Mouse (Mus musculus): ENCODE measurements around the gene Pdcd4. TPM values are rescaled to one million over a fixed set of nuclear protein-coding genes. Genes with fewer than 3 reads are reported as not detected.

Pdcd4 gene
- polyA plus RNA-seq, 1 experiment from 2014 or later, result 94.1 TPM

GRCm38 (mm10) chr19:53885450-53885849, 6.6 kb upstream of the Pdcd4 start:
- Histone ChIP-seq H3K4me1 (ENCODE audit: control insufficient read depth, insufficient read depth, low read length) (no peaks in the 10 kb centered on the region), H3K4me3 (replicated peaks; ENCODE audit: low read length) (no peak overlapping the region), H3K36me3 (ENCODE audit: control insufficient read depth, insufficient read depth, low read length) (no peaks in the 10 kb centered on the region), H3K27ac (ENCODE audit: low read length) (no peak overlapping the region), H3K9me3 (replicated peaks; ENCODE audit: control insufficient read depth, low read length) (no peaks in the 10 kb centered on the region), H3K9ac (ENCODE audit: low read length) (no peak overlapping the region), H3K27me3 (ENCODE audit: control insufficient read depth, insufficient read depth, low read length) (no peaks in the 10 kb centered on the region), H3K4me2 (ENCODE audit: low read depth, low read length) (no peak overlapping the region)
- ATAC-seq (ENCODE audit: insufficient read depth, low FRiP score), result no peak
- 78% methylated on average over 10 of the region's 10 CpGs for WGBS

GRCm38 (mm10) chr19:53886576-53887370, 5.3 kb upstream of the Pdcd4 start:
- 78% methylated on average over 10 of the region's 10 CpGs for WGBS
- Histone ChIP-seq H3K4me1 (ENCODE audit: control insufficient read depth, insufficient read depth, low read length) (peaks cover 11% of the 10 kb centered on the region), H3K9me3 (replicated peaks; ENCODE audit: control insufficient read depth, low read length) (no peaks in the 10 kb centered on the region), H3K36me3 (ENCODE audit: control insufficient read depth, insufficient read depth, low read length) (no peaks in the 10 kb centered on the region), H3K4me3 (replicated peaks; ENCODE audit: low read length) (no peak overlapping the region), H3K4me2 (ENCODE audit: low read depth, low read length) (no peak overlapping the region), H3K27ac (ENCODE audit: low read length) (no peak overlapping the region), H3K9ac (ENCODE audit: low read length) (no peak overlapping the region), H3K27me3 (ENCODE audit: control insufficient read depth, insufficient read depth, low read length) (no peaks in the 10 kb centered on the region)
- ATAC-seq (ENCODE audit: insufficient read depth, low FRiP score), result no peak

GRCm38 (mm10) chr19:53887822-53888221, 4.2 kb upstream of the Pdcd4 start:
- no peak overlapping the region for H3K4me3 ChIP-seq (replicated peaks; ENCODE audit: low read length)
- H3K9me3 ChIP-seq (replicated peaks; ENCODE audit: control insufficient read depth, low read length), result no peaks in the 10 kb centered on the region
- peaks cover 21% of the 10 kb centered on the region for H3K4me1 ChIP-seq (ENCODE audit: control insufficient read depth, insufficient read depth, low read length)
- no peak overlapping the region for H3K9ac ChIP-seq (ENCODE audit: low read length)
- no peaks in the 10 kb centered on the region for H3K27me3 ChIP-seq (ENCODE audit: control insufficient read depth, insufficient read depth, low read length)
- no peak overlapping the region for H3K27ac ChIP-seq (ENCODE audit: low read length)
- no peaks in the 10 kb centered on the region for H3K36me3 ChIP-seq (ENCODE audit: control insufficient read depth, insufficient read depth, low read length)
- 81% methylated on average over 3 of the region's 3 CpGs for WGBS
- no peak overlapping the region for H3K4me2 ChIP-seq (ENCODE audit: low read depth, low read length)
- ATAC-seq (ENCODE audit: insufficient read depth, low FRiP score), result no peak

GRCm38 (mm10) chr19:53888331-53888730, 3.7 kb upstream of the Pdcd4 start:
- Histone ChIP-seq H3K27me3 (ENCODE audit: control insufficient read depth, insufficient read depth, low read length) (no peaks in the 10 kb centered on the region), H3K4me1 (ENCODE audit: control insufficient read depth, insufficient read depth, low read length) (peaks cover 26% of the 10 kb centered on the region), H3K27ac (ENCODE audit: low read length) (no peak overlapping the region), H3K9me3 (replicated peaks; ENCODE audit: control insufficient read depth, low read length) (no peaks in the 10 kb centered on the region), H3K4me3 (replicated peaks; ENCODE audit: low read length) (no peak overlapping the region), H3K4me2 (ENCODE audit: low read depth, low read length) (no peak overlapping the region), H3K36me3 (ENCODE audit: control insufficient read depth, insufficient read depth, low read length) (no peaks in the 10 kb centered on the region), H3K9ac (ENCODE audit: low read length) (no peak overlapping the region)
- no peak for ATAC-seq (ENCODE audit: insufficient read depth, low FRiP score)
- 78% methylated on average over 9 of the region's 9 CpGs for WGBS

- Histone ChIP-seq H3K4me2 (ENCODE audit: low read depth, low read length) (no peak overlapping the region), H3K9ac (ENCODE audit: low read length) (no peak overlapping the region), H3K4me3 (replicated peaks; ENCODE audit: low read length) (no peak overlapping the region), H3K4me1 (ENCODE audit: control insufficient read depth, insufficient read depth, low read length) (peaks cover 37% of the 10 kb centered on the region), H3K36me3 (ENCODE audit: control insufficient read depth, insufficient read depth, low read length) (no peaks in the 10 kb centered on the region), H3K27ac (ENCODE audit: low read length) (no peak overlapping the region), H3K27me3 (ENCODE audit: control insufficient read depth, insufficient read depth, low read length) (no peaks in the 10 kb centered on the region), H3K9me3 (replicated peaks; ENCODE audit: control insufficient read depth, low read length) (no peaks in the 10 kb centered on the region)
- ATAC-seq (ENCODE audit: insufficient read depth, low FRiP score), result no peak
- 66% methylated on average over 5 of the region's 5 CpGs for WGBS
Measured at GRCm38 (mm10) chr19:53889555-53889954, 2.5 kb upstream of the Pdcd4 start.

GRCm38 (mm10) chr19:53890274-53890673, 1.8 kb upstream of the Pdcd4 start:
- whole genome bisulfite sequencing, result 59% methylated on average over 5 of the region's 5 CpGs
- Histone ChIP-seq H3K27ac (ENCODE audit: low read length) (no peak overlapping the region), H3K9me3 (replicated peaks; ENCODE audit: control insufficient read depth, low read length) (no peaks in the 10 kb centered on the region), H3K4me3 (replicated peaks; ENCODE audit: low read length) (no peak overlapping the region), H3K36me3 (ENCODE audit: control insufficient read depth, insufficient read depth, low read length) (no peaks in the 10 kb centered on the region), H3K4me1 (ENCODE audit: control insufficient read depth, insufficient read depth, low read length) (peaks cover 43% of the 10 kb centered on the region), H3K4me2 (ENCODE audit: low read depth, low read length) (no peak overlapping the region), H3K27me3 (ENCODE audit: control insufficient read depth, insufficient read depth, low read length) (no peaks in the 10 kb centered on the region), H3K9ac (ENCODE audit: low read length) (no peak overlapping the region)
- ATAC-seq (ENCODE audit: insufficient read depth, low FRiP score), result no peak

GRCm38 (mm10) chr19:53890781-53891251, 1.2 kb upstream of the Pdcd4 start:
- H3K27me3 ChIP-seq (ENCODE audit: control insufficient read depth, insufficient read depth, low read length), result no peaks in the 10 kb centered on the region
- H3K4me3 ChIP-seq (replicated peaks; ENCODE audit: low read length), result no peak overlapping the region
- peaks cover 46% of the 10 kb centered on the region for H3K4me1 ChIP-seq (ENCODE audit: control insufficient read depth, insufficient read depth, low read length)
- H3K4me2 ChIP-seq (ENCODE audit: low read depth, low read length), result no peak overlapping the region
- H3K9ac ChIP-seq (ENCODE audit: low read length), result no peak overlapping the region
- no peak for ATAC-seq (ENCODE audit: insufficient read depth, low FRiP score)
- H3K9me3 ChIP-seq (replicated peaks; ENCODE audit: control insufficient read depth, low read length), result no peaks in the 10 kb centered on the region
- H3K36me3 ChIP-seq (ENCODE audit: control insufficient read depth, insufficient read depth, low read length), result no peaks in the 10 kb centered on the region
- peak overlapping the region; percentile 90 for H3K27ac ChIP-seq (ENCODE audit: low read length)
- WGBS, result 56% methylated on average over 5 of the region's 5 CpGs

- Histone ChIP-seq H3K36me3 (ENCODE audit: control insufficient read depth, insufficient read depth, low read length) (no peaks in the 10 kb centered on the region), H3K4me2 (ENCODE audit: low read depth, low read length) (no peak overlapping the region), H3K27me3 (ENCODE audit: control insufficient read depth, insufficient read depth, low read length) (no peaks in the 10 kb centered on the region), H3K9me3 (replicated peaks; ENCODE audit: control insufficient read depth, low read length) (no peaks in the 10 kb centered on the region), H3K9ac (ENCODE audit: low read length) (peak overlapping the region; percentile 37; the same call in 1 of the 2 replicates), H3K4me1 (ENCODE audit: control insufficient read depth, insufficient read depth, low read length) (peaks cover 49% of the 10 kb centered on the region), H3K4me3 (replicated peaks; ENCODE audit: low read length) (no peak overlapping the region), H3K27ac (ENCODE audit: low read length) (peak overlapping the region; percentile 90)
- peak; percentile 11; the same call in 1 of the 2 replicates for ATAC-seq (ENCODE audit: insufficient read depth, low FRiP score)
- WGBS, result 62% methylated on average over 2 of the region's 2 CpGs
Measured at GRCm38 (mm10) chr19:53891569-53891968, 462 bp upstream of the Pdcd4 start.

GRCm38 (mm10) chr19:53892838-53893359, 868 bp downstream of the Pdcd4 start:
- ATAC-seq (ENCODE audit: insufficient read depth, low FRiP score), result no peak
- peaks cover 49% of the 10 kb centered on the region for H3K4me1 ChIP-seq (ENCODE audit: control insufficient read depth, insufficient read depth, low read length)
- WGBS, result 46% methylated on average over 9 of the region's 9 CpGs
- H3K27ac ChIP-seq (ENCODE audit: low read length), result peak overlapping the region; percentile 90
- H3K36me3 ChIP-seq (ENCODE audit: control insufficient read depth, insufficient read depth, low read length), result no peaks in the 10 kb centered on the region
- no peak overlapping the region for H3K4me2 ChIP-seq (ENCODE audit: low read depth, low read length)
- H3K9me3 ChIP-seq (replicated peaks; ENCODE audit: control insufficient read depth, low read length), result no peaks in the 10 kb centered on the region
- no peaks in the 10 kb centered on the region for H3K27me3 ChIP-seq (ENCODE audit: control insufficient read depth, insufficient read depth, low read length)
- H3K4me3 ChIP-seq (replicated peaks; ENCODE audit: low read length), result no peak overlapping the region
- no peak overlapping the region for H3K9ac ChIP-seq (ENCODE audit: low read length)
